In the genomic region with DNA sequence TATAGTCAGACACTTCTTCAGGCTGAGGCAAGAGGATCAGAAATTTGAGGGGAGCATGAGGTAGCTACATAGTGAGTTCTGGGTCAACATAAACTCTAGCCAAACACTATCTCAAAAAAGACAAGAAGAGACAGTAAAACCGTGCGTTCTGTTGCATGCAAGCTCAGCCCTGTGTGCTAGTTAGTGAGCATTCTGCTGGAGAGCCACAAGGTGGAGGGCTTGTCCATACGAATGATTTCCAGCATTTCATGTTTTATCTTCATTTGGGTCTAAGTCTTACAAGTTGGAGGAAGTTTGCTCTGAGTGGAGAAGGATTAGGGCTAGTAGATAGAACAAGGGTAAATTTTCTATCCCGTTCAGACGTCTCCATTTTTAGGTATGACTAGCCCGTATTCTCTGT, we compare ENCODE assay signal across 11 mouse cellular contexts. TPM values are rescaled to one million over a fixed set of nuclear protein-coding genes. Genes with fewer than 3 reads are reported as not detected.
A peak's percentile ranks its signal among the peaks of the same experiment; 100 is the strongest.
DNase-seq lines count a peak whose midpoint lies in the region; ATAC-seq lines count a peak whose summit lies in the region.
"Had no signal": no experiment of that assay in that cellular context is flagged by ENCODE, and none has a peak within 500 bp of the region (broad histone marks: within the 10 kb centered on the region; RNA-seq: fewer than 3 reads in every experiment).

No protein-coding gene starts in this region.

- WGBS in embryonic facial prominence, embryonic 14.5 days: 71% methylated on average over 6 of the region's 6 CpGs

- H3K9me3 ChIP-seq in embryonic facial prominence, embryonic 14.5 days (ENCODE audit: control insufficient read depth, low read length): no peaks in the 10 kb centered on the region

- peaks cover 35% of the 10 kb centered on the region for H3K36me3 ChIP-seq in embryonic facial prominence, embryonic 14.5 days (ENCODE audit: control insufficient read depth, insufficient read depth, low read length)

- ATAC-seq in frontal cortex, adult (ENCODE audit: low TSS enrichment): peak; percentile 73; the same call in 1 of the 2 replicates
- ATAC-seq in embryonic facial prominence, embryonic 14.5 days (ENCODE audit: low read depth): 0 out of 2 replicates have a peak, but pooled peaks have one; percentile 41

- H3K27ac ChIP-seq in embryonic facial prominence, embryonic 14.5 days (replicated peaks; ENCODE audit: low read depth, low read length): no peak overlapping the region

- H3K4me2 ChIP-seq in embryonic facial prominence, embryonic 14.5 days (ENCODE audit: low read depth, low read length): no peak overlapping the region

- no peaks in the 10 kb centered on the region for H3K4me1 ChIP-seq in embryonic facial prominence, embryonic 14.5 days (ENCODE audit: control insufficient read depth, insufficient read depth, low read length)

- no peak for DNase-seq in frontal cortex, postnatal 14 days (ENCODE audit: low spot score in 2 of 2)
- DNase-seq in left cerebral cortex, postnatal 14 days (ENCODE audit: low spot score in 2 of 2): peak; percentile 30 to 37
- DNase-seq in left cerebral cortex, postnatal 4 days: no peak
- peak; percentile 10 for DNase-seq in ES-CJ7 (ENCODE audit: low read depth, low spot score)
- peak; percentile 66 for DNase-seq in embryonic facial prominence, embryonic 14.5 days (ENCODE audit: low spot score)
- DNase-seq in frontal cortex, postnatal 25 days (ENCODE audit: low spot score in 2 of 2): no peak
- DNase-seq in cerebellum, adult 11-12 months: no peak
- DNase-seq: adrenal gland, adult 2 months; cerebellum, adult 2 months; right cerebral cortex, postnatal 4 days had no signal

- no peak overlapping the region for H3K4me3 ChIP-seq in embryonic facial prominence, embryonic 14.5 days (ENCODE audit: low read depth, low read length)

- intact Hi-C loops in left cerebral cortex, postnatal 14 days (cut with DNase I): no loop called here
- intact Hi-C loops in left cerebral cortex, postnatal 4 days (cut with DNase I): no loop called here

- no peak overlapping the region for H3K9ac ChIP-seq in embryonic facial prominence, embryonic 14.5 days (ENCODE audit: low read depth, low read length)

- no peaks in the 10 kb centered on the region for H3K27me3 ChIP-seq in embryonic facial prominence, embryonic 14.5 days (replicated peaks; ENCODE audit: control insufficient read depth, insufficient read depth, low read length)

RNA-seq across cellular contexts. Expression of gene Efl1, which starts 28.4 kb away (rescaled TPM):
- 10 to 100 TPM; 18.0 to 19.5 TPM for total RNA-seq in left cerebral cortex, postnatal 14 days (2021)
- total RNA-seq in left cerebral cortex, postnatal 4 days (2021): 10 to 100 TPM; 20.3 to 22.5 TPM
- polyA plus RNA-seq in embryonic facial prominence, embryonic 14.5 days (2014; fragmentation: Nextera tagmentation; extraction: Ambion mirVana): 19.8 and 25.2 TPM in 2 replicates

RNA-seq across cellular contexts. Expression of gene Saxo2, which starts 28.5 kb away (rescaled TPM):
- total RNA-seq in left cerebral cortex, postnatal 14 days (2021): 10 to 100 TPM in 1 of 2 experiments, 1 to 10 TPM in 1; 9.8 to 16.5 TPM
- 10 to 100 TPM in 1 of 2 experiments, 1 to 10 TPM in 1; 8.9 to 14.2 TPM for total RNA-seq in left cerebral cortex, postnatal 4 days (2021)
- polyA plus RNA-seq in embryonic facial prominence, embryonic 14.5 days (2014; fragmentation: Nextera tagmentation; extraction: Ambion mirVana): 9.8 and 11.7 TPM in 2 replicates

Comparison
In these comparisons a context has a peak if more than half of its experiments do, and no peak if none do; other contexts are left out.
1. DNase-seq: peak in left cerebral cortex, postnatal 14 days (2 of 2), ES-CJ7 (single experiment) and embryonic facial prominence, embryonic 14.5 days (single experiment); none in frontal cortex, postnatal 14 days (0 of 2), left cerebral cortex, postnatal 4 days (single experiment), frontal cortex, postnatal 25 days (0 of 2) and cerebellum, adult 11-12 months (single experiment).